Mouse (Mus musculus) forebrain, embryonic 14.5 days (tissue): ENCODE results near the gene Dtnb. TPM values are rescaled to one million over a fixed set of nuclear protein-coding genes. Genes with fewer than 3 reads are reported as not detected.

Experiments used
- ATAC-seq: fragments of 200-750 bp; cut with Nextera tagmentation; 2 replicates; pipeline ENCODE4 v1.8.0; 2017; ENCODE audit warnings: mild to moderate bottlenecking, moderate library complexity
- DNase-seq: peaks from one replicate; pipeline ENCODE4 v3.0.0-alpha.2; 2015; ENCODE audit warnings: low spot score
- H3K27ac ChIP-seq: fragments of 300-500 bp; sonication (generic); 2 replicates; pipeline ENCODE4 v1.5.1; 2014; ENCODE audit warnings: low read depth, mild to moderate bottlenecking, control low read depth, low read length, moderate library complexity
- H3K27me3 ChIP-seq: fragments of 300-500 bp; sonication (generic); replicated peaks from 2 replicates; pipeline ENCODE4 v1.6.1; 2014; ENCODE audit warnings: low read length, control low read depth, mixed read lengths; ENCODE audit not compliant: control insufficient read depth, insufficient read depth
- H3K36me3 ChIP-seq: fragments of 300-500 bp; sonication (generic); 2 replicates; pipeline ENCODE4 v1.6.1; 2014; ENCODE audit warnings: low read length, control low read depth; ENCODE audit not compliant: control insufficient read depth, insufficient read depth
- H3K4me1 ChIP-seq: fragments of 300-500 bp; sonication (generic); 2 replicates; pipeline ENCODE4 v1.6.1; 2014; ENCODE audit warnings: antibody characterized with exemption, low read length, control low read depth; ENCODE audit not compliant: control insufficient read depth, insufficient read depth
- H3K4me2 ChIP-seq: fragments of 300-500 bp; sonication (generic); 2 replicates; pipeline ENCODE4 v1.6.1; 2014; ENCODE audit warnings: mild to moderate bottlenecking, control low read depth, low read length
- H3K4me3 ChIP-seq: fragments of 300-500 bp; sonication (generic); 2 replicates; pipeline ENCODE4 v1.5.1; 2014; ENCODE audit warnings: low read depth, low read length, control low read depth
- H3K9ac ChIP-seq: fragments of 300-500 bp; sonication (generic); 2 replicates; pipeline ENCODE4 v1.6.1; 2014; ENCODE audit warnings: mild to moderate bottlenecking, low read length, control low read depth, moderate library complexity
- H3K9me3 ChIP-seq: fragments of 300-500 bp; sonication (generic); replicated peaks from 2 replicates; pipeline ENCODE4 v1.6.1; 2016; ENCODE audit warnings: low read length, control low read depth, mixed read lengths; ENCODE audit not compliant: control insufficient read depth
- WGBS: fragments of 180-500 bp; shearing (Covaris S2); extraction: QIAGEN DNeasy Blood & Tissue Kit; methylation state at CpG from one replicate; pipeline ENCODE4 v1.1.7; 2014; 5-methylcytosine and 5-hydroxymethylcytosine counted together
- polyA plus RNA-seq: library from polyadenylated mRNA; unstranded; fragments of >200 nt; fragmentation: Nextera tagmentation; extraction: Ambion mirVana; gene quantifications from 2 replicates; pipeline ENCODE4 v1.2.1, GENCODE M21; 2014

Gene Dtnb
- polyA plus RNA-seq, 1 experiment from 2014 or later: 27.3 TPM

DNA sequence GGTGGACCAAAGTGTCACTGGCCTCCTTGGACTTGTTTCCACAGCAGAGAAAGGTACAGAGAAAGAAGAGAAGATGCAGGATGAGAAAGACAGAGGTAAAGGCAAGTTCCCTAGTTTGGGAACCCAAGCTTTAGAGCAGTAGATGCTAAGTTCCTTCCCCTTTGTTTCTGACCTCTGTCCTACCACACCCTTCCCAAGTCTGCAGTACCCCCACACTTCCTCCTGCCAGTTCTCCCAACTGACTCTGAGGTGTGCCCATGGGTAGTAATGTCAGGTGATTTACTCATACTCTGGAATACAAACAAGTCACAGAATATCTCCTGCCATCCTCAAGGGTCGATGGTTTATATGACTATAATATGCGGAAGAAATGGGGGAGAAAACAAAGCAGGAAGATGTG, 203.8 kb downstream of the Dtnb start:
- Histone ChIP-seq H3K36me3 (peaks cover 17% of the 10 kb centered on the region; the same call in 1 of the 2 replicates), H3K4me1 (peaks cover 9% of the 10 kb centered on the region), H3K9ac (no peak overlapping the region), H3K9me3 (no peaks in the 10 kb centered on the region), H3K27ac (no peak overlapping the region), H3K4me2 (no peak overlapping the region), H3K4me3 (no peak overlapping the region), H3K27me3 (no peaks in the 10 kb centered on the region)
- 100% methylated on average over 2 of the region's 2 CpGs for WGBS
- DNase-seq: no peak
- ATAC-seq: no peak

DNA sequence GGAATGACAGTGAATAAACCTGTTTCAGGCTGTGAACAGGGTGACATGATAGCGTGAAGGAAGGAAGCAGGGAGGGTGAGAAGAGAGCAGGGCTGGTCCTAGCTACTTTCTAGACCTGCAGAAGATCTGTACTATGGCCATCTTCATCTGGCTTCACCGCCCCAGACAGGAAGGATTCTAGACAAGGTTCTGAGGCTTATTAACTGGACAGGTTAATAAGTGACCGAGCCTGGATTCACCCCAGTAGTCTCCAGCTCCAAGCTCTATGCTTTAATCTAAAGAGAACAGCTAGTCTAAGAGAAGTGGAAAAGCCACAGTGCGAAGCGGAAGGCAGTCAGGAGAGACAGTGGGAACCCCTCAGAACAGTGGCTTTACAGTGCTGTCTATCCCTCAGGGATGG, 205.5 kb downstream of the Dtnb start:
- WGBS: 91% methylated on average over 5 of the region's 5 CpGs
- peaks cover 14% of the 10 kb centered on the region for H3K4me1 ChIP-seq
- H3K4me2 ChIP-seq: no peak overlapping the region
- DNase-seq: no peak
- no peak overlapping the region for H3K27ac ChIP-seq
- no peaks in the 10 kb centered on the region for H3K27me3 ChIP-seq
- ATAC-seq: no peak
- peaks cover 17% of the 10 kb centered on the region; the same call in 1 of the 2 replicates for H3K36me3 ChIP-seq
- H3K9ac ChIP-seq: no peak overlapping the region
- H3K9me3 ChIP-seq: no peaks in the 10 kb centered on the region
- H3K4me3 ChIP-seq: no peak overlapping the region

DNA sequence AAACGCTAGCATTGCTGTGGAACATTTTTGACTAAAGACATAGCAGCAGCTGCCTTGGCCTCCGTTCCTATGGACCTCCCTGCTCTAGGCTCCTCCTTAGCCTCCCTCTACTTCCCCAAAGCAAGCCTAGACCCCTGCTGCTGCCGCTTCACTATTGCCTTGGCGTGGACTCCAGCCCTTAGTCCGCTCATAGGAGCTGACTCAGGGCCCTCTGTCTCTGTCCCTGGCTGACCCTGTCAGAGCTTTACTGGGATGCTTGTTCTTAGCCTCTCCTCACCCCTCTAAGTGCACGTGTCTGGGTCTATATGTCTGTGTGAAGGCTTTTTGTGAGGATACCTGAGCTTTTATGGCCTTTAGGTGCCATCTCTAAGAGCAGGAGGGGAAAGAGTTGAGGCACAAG, 206.1 kb downstream of the Dtnb start:
- Histone ChIP-seq H3K4me1 (peaks cover 19% of the 10 kb centered on the region), H3K9me3 (no peaks in the 10 kb centered on the region), H3K27ac (no peak overlapping the region), H3K4me2 (no peak overlapping the region), H3K36me3 (peaks cover 12% of the 10 kb centered on the region; the same call in 1 of the 2 replicates), H3K27me3 (no peaks in the 10 kb centered on the region), H3K4me3 (no peak overlapping the region), H3K9ac (no peak overlapping the region)
- WGBS: 90% methylated on average over 6 of the region's 6 CpGs
- ATAC-seq: no peak
- DNase-seq: no peak

DNA sequence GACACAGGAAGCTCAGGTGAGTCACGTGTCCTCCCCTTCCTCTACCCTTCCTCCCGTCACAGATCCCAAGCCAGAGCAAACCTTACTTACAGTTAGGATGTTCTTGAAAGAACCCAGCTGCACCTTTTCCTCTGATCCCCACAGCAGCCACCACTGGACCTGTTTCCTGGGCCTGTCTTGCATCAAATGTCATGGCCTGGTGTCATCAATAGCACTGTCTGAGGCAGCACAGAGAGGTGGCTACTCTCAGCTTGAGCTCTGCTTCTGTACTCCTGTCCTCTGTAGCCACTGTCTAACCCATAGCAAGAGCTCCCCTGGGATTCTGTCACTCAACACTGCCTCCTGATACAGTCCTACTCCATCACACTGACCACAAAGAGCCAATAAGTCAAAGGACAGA, 207.5 kb downstream of the Dtnb start:
- Histone ChIP-seq H3K36me3 (no peaks in the 10 kb centered on the region), H3K9ac (no peak overlapping the region), H3K9me3 (no peaks in the 10 kb centered on the region), H3K27me3 (no peaks in the 10 kb centered on the region), H3K4me1 (peaks cover 22% of the 10 kb centered on the region), H3K4me3 (no peak overlapping the region), H3K4me2 (no peak overlapping the region), H3K27ac (no peak overlapping the region)
- WGBS: 81% methylated on average over 2 of the region's 2 CpGs
- ATAC-seq (no peak), DNase-seq (no peak)

DNA sequence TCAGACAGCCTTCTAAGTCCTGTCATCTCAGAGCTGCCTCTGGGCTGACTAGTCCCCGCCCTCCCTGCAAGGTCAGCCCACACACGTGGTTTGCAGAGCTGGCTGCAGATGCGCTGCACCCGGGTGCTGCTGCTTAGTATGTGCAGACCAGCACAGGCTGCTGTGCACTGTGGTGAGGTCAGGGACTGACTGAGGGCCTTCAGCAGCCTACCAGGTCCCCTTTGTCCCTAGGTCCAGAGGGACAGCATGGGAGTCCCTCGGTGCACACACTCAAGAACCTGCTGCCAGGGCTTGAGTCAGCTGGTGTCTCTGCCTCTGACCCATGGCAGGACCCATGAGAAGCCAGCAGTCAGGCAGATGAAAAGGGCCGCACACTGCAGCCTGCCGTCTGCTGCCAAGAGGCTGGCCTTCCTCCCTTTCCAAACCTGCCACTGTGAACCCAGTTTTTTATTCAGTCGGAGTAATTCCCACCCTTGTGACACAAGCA, 208.3 kb downstream of the Dtnb start:
- Histone ChIP-seq H3K4me3 (no peak overlapping the region), H3K4me2 (no peak overlapping the region), H3K36me3 (no peaks in the 10 kb centered on the region), H3K27ac (peak overlapping the region; percentile 39; the same call in 1 of the 2 replicates), H3K27me3 (no peaks in the 10 kb centered on the region), H3K4me1 (peaks cover 22% of the 10 kb centered on the region), H3K9ac (peak overlapping the region; percentile 45; the same call in 1 of the 2 replicates), H3K9me3 (no peaks in the 10 kb centered on the region)
- WGBS: 24% methylated on average over 8 of the region's 8 CpGs
- ATAC-seq (peak; percentile 57), DNase-seq (peak; percentile 42)

DNA sequence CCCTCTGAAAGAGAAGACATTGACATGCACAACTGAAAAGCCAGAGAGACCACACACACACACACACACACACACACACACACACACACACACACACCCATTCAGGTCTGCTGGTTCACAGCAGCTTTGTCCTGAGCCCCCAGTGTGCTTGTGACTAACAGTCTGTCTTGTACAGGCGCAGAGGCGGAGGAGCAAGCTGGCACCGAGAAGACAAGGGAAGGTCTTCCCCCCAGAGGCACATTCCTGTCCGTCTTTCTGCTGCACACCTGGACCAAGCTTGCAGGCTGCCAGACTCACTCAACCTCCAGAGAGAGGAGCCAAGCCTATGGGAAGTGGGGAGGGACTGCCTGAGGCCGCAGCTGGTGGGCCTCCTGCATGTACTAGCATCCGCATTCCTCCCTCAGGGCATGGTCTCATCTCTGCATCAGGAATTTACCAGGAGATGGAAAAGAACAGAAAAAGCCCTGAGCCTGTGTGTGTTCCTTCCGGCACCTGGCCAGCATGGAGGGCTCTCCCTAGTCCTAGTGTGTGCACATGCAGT, 208.8 kb downstream of the Dtnb start:
- peak; percentile 32 for DNase-seq
- Histone ChIP-seq H3K27me3 (no peaks in the 10 kb centered on the region), H3K4me1 (peaks cover 22% of the 10 kb centered on the region), H3K36me3 (no peaks in the 10 kb centered on the region), H3K4me3 (no peak overlapping the region), H3K9ac (no peak overlapping the region), H3K4me2 (no peak overlapping the region), H3K27ac (peak overlapping the region; percentile 40; the same call in 1 of the 2 replicates), H3K9me3 (no peaks in the 10 kb centered on the region)
- peak; percentile 32; the same call in 1 of the 2 replicates for ATAC-seq
- WGBS: 43% methylated on average over 7 of the region's 7 CpGs

DNA sequence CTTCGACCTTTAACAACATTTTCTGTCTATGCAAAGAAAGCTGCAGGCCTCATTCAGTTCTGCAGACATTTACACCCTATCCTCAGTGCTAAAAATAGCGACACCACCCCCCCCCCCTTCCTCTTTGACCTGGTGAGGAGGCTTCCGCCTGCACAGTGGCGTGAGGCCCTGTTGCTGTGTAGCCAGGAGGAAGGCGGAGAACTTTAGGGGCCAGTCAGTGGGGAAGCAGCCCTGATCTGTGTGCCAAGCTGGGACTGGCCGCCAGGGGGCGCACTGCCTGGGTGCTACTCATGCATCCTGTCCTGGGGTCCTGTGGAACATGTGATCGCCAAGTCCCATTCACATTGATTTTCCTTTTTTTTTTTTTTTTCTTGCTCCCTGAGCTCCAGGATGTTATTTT, 209.3 kb downstream of the Dtnb start:
- Histone ChIP-seq H3K27me3 (no peaks in the 10 kb centered on the region), H3K27ac (peak overlapping the region; percentile 40; the same call in 1 of the 2 replicates), H3K9me3 (no peaks in the 10 kb centered on the region), H3K9ac (no peak overlapping the region), H3K4me1 (peaks cover 22% of the 10 kb centered on the region), H3K36me3 (no peaks in the 10 kb centered on the region), H3K4me3 (no peak overlapping the region), H3K4me2 (no peak overlapping the region)
- 11% methylated on average over 8 of the region's 8 CpGs for WGBS
- DNase-seq: peak; percentile 74
- peak; percentile 74 for ATAC-seq

DNA sequence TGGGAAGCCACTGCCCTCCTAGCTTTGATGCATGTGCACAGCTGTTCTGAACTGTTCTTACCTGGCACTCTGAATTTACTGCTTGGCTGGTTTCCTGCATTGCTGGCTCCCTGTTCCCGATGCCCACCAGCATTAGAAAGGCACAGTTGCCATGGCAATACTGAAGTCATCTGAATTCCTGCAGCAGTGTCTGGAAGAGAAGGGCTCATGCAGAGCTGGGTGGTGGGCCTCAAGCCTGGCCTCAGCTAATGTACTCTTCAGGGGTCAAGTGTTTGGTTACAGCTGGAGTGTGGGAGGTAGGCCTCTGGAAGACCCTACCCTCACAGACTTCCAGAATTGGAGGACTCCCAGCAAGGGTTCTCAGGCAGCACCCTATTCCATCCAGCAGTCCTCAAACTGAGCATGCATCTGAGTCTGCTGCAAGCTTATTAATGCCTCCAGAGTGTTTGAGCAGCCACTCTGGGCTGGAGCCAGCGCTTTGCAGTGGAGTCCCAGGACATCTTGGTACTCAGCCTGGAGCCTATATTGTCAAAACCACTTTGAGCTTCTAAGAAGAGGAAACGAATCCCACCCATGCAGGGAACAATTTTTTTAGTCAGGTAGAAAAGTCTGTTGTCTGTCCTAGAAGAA, 211.1 kb downstream of the Dtnb start:
- WGBS: 42% methylated on average over 3 of the region's 3 CpGs
- no peaks in the 10 kb centered on the region for H3K9me3 ChIP-seq
- H3K4me3 ChIP-seq: no peak overlapping the region
- peak; percentile 67 for DNase-seq
- peaks cover 22% of the 10 kb centered on the region for H3K4me1 ChIP-seq
- no peak for ATAC-seq
- no peaks in the 10 kb centered on the region for H3K36me3 ChIP-seq
- no peak overlapping the region for H3K9ac ChIP-seq
- H3K4me2 ChIP-seq: no peak overlapping the region
- H3K27ac ChIP-seq: 0 out of 2 replicates have a peak overlapping the region, but pooled peaks have one; percentile 30
- H3K27me3 ChIP-seq: no peaks in the 10 kb centered on the region

DNA sequence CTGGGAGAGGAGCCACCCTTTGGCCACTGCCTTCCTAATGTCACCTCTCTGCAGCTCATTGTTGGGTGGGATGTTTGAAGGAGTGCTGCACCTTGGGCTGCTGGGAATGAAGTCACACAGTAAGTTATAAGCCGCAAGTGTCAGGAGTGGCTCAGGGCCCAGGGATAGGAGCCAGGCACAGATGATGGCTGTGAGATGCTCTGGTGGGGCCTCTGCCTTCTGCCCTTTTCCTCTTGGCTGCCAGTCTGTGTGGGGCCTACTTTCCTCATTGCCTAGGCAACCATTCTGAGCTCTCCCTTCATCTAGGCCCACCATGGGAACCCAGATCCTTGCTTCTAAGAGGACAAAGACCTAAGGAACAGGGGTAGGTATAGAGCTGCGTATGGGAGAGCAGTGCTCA, 212.1 kb downstream of the Dtnb start:
- no peak overlapping the region for H3K4me3 ChIP-seq
- peaks cover 22% of the 10 kb centered on the region for H3K4me1 ChIP-seq
- H3K9ac ChIP-seq: no peak overlapping the region
- H3K27me3 ChIP-seq: no peaks in the 10 kb centered on the region
- no peak for DNase-seq
- no peaks in the 10 kb centered on the region for H3K9me3 ChIP-seq
- no peak for ATAC-seq
- no peak overlapping the region for H3K4me2 ChIP-seq
- 59% methylated on average over 2 of the region's 2 CpGs for WGBS
- H3K36me3 ChIP-seq: no peaks in the 10 kb centered on the region
- no peak overlapping the region for H3K27ac ChIP-seq
